Mouse (Mus musculus) liver, adult 2 months (tissue): ENCODE data around the gene Cdk8. TPM values are rescaled to one million over a fixed set of nuclear protein-coding genes. Genes with fewer than 3 reads are reported as not detected.

Source experiments
- DNase-seq: peaks from one replicate; pipeline ENCODE4 v3.0.0-alpha.2; 2011; ENCODE audit warnings: low read depth, low spot score; ENCODE audit errors: extremely low read depth
- H3K27ac ChIP-seq: fragments of 200-500 bp; replicated peaks from 2 replicates; pipeline ENCODE4 v1.5.1; 2012; ENCODE audit warnings: low read depth, mild to moderate bottlenecking, control low read depth, inconsistent platforms, low read length; ENCODE audit not compliant: insufficient read depth
- H3K27me3 ChIP-seq: fragments of 200-500 bp; 2 replicates; pipeline ENCODE4 v1.6.1; 2012; ENCODE audit warnings: mild to moderate bottlenecking, moderate library complexity, low read length, inconsistent platforms; ENCODE audit not compliant: control insufficient read depth, insufficient read depth
- H3K36me3 ChIP-seq: fragments of 200-500 bp; 2 replicates; pipeline ENCODE4 v1.6.1; 2012; ENCODE audit warnings: low read length, inconsistent platforms; ENCODE audit not compliant: control insufficient read depth, insufficient read depth
- H3K4me1 ChIP-seq: fragments of 200-500 bp; 2 replicates; pipeline ENCODE4 v1.6.1; 2011; ENCODE audit warnings: low read length; ENCODE audit not compliant: control insufficient read depth, insufficient read depth
- H3K4me3 ChIP-seq: fragments of 200-500 bp; 2 replicates; pipeline ENCODE4 v1.5.1; 2011; ENCODE audit warnings: low read depth, mild to moderate bottlenecking, control low read depth, low read length, moderate library complexity; ENCODE audit not compliant: insufficient read depth
- H3K79me2 ChIP-seq: fragments of 200-500 bp; 2 replicates; pipeline ENCODE4 v1.6.1; 2012; ENCODE audit warnings: inconsistent platforms, mild to moderate bottlenecking, low read length, moderate library complexity; ENCODE audit not compliant: control insufficient read depth, insufficient read depth
- H3K9ac ChIP-seq: fragments of 200-500 bp; 2 replicates; pipeline ENCODE4 v1.6.1; 2012; ENCODE audit warnings: low read depth, mild to moderate bottlenecking, control low read depth, inconsistent platforms, low read length
- CTCF ChIP-seq: fragments of 200-500 bp; IDR thresholded peaks from 2 replicates; pipeline ENCODE4 v1.5.1; 2011; ENCODE audit warnings: low read depth, low read length, control low read depth
- POLR2A ChIP-seq: fragments of 200-500 bp; IDR thresholded peaks from 2 replicates; pipeline ENCODE4 v1.6.1; 2011; ENCODE audit warnings: low read length, control low read depth; ENCODE audit not compliant: insufficient read depth; ENCODE audit errors: extremely low read depth
- WGBS: fragments of 180-500 bp; shearing (Covaris S2); methylation state at CpG from one replicate; pipeline ENCODE4 v1.1.7; 2018; 5-methylcytosine and 5-hydroxymethylcytosine counted together
- polyA plus RNA-seq: library from polyadenylated mRNA; depleted of rRNA; stranded (reverse); fragments of >200 nt; gene quantifications from 2 replicates; pipeline ENCODE4 v1.2.3, GENCODE M21; 2012
- total RNA-seq: library from RNA; depleted of rRNA; stranded (reverse); fragments of >200 nt; gene quantifications from 2 replicates; pipeline ENCODE4 v1.2.3, GENCODE M21; 2014

Cdk8 gene
- total and polyA plus RNA-seq, 2 experiments: 25.2 to 27.8 TPM

DNA sequence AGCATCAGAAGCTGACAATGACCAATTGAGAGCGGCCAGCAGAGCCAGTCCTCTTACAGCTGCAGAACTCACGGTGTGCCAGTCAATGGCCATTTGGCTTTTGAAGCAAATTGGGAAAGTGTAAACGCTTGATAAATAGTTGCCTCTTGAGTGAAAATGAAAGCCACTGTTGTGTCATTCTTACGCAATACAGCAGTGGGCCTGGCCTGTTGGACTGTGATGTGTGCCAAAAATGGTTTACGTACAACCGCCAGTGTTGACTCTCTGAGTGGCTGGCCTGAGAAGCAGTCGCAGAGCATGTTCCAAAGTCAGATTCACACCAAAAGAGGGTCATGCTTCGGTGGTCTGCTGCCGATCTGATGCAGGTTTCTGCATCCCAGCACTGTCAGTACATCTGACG lies 17.7 kb downstream of the Cdk8 start:
- Histone ChIP-seq H3K27ac (peak overlapping the region; percentile 40), H3K79me2 (peaks cover 38% of the 10 kb centered on the region), H3K36me3 (no peaks in the 10 kb centered on the region), H3K4me3 (no peak overlapping the region), H3K9ac (no peak overlapping the region), H3K27me3 (no peaks in the 10 kb centered on the region), H3K4me1 (peaks cover 26% of the 10 kb centered on the region)
- 16% methylated on average over 10 of the region's 10 CpGs for WGBS
- DNase-seq: peak; percentile 100
- TF ChIP-seq POLR2A: no peak
- no peak for TF ChIP-seq CTCF

DNA sequence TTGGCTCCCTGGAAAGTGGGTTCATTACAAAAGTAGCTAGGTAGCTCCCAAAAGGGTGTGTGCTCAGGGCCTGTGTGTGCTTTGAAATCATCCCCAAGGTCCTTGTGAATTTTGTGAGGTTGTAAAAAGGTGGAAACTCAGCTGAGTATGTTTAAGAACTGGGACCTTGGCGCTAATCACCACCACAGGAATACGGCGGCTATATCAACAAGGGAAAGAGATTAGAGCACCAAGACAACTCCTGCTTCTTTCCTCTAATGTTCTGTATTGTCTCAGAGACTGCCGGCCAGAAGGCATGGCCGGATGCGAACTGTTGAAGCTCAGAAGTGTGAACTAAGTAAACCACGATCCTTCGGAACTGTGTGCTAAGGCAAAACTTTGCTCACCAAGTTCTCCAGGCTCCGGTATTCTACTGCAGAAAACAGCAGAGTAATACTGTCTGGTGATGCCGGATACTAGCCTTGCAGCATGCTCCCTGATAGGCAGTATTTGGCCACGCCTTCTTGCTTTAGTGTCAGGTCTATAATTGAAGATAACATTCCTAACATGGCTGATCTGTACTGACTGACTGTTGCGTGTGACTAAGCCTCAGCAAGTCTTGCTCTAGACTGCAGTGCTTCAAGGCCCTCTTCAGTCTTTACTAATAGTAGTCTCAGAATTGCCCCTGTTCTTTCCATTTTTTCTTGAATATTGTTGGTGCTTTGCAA lies 19.5 kb downstream of the Cdk8 start:
- Histone ChIP-seq H3K27ac (no peak overlapping the region), H3K4me1 (peaks cover 27% of the 10 kb centered on the region), H3K27me3 (no peaks in the 10 kb centered on the region), H3K9ac (no peak overlapping the region), H3K79me2 (peaks cover 45% of the 10 kb centered on the region), H3K4me3 (no peak overlapping the region), H3K36me3 (no peaks in the 10 kb centered on the region)
- no peak for TF ChIP-seq POLR2A
- TF ChIP-seq CTCF: no peak
- no peak for DNase-seq
- WGBS: 73% methylated on average over 12 of the region's 12 CpGs

DNA sequence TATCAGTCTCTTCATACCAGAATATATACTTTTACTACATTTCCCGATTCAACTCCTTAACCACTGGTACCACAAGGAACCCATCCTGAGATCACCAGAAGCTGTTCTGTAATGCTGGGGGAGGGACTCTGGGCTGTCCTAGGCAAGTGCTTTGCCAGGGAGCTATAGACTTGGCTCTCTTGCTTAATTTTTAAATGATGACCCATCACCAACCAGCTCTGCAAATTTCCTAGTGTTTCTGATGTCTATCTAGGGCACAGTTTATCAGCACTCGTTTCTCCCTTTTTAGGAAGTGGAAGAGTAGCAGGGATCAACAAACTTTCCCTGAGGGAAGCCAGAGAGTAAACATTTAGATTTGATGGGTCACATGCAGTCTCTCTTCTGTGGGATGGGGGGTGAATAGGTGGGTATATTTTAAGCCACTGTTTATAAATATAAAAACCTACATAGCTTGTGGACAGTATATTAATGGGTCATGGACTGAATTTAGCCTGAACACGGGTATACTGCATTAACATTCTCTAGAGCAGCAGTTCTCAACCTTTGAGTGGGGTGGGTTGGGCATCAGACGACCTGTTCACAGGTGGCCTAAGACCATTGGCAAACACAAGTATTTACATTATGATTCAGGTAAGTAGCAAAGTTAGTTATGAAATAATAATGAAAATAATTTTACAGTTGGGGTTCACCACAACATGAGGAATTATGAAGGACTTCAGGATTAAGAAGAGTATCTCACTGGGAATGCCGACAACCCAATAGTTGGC lies 20.8 kb downstream of the Cdk8 start:
- 36% methylated on average over 5 of the region's 5 CpGs for WGBS
- H3K27me3 ChIP-seq: no peaks in the 10 kb centered on the region
- DNase-seq: peak; percentile 90
- H3K9ac ChIP-seq: no peak overlapping the region
- H3K79me2 ChIP-seq: peaks cover 38% of the 10 kb centered on the region
- H3K36me3 ChIP-seq: no peaks in the 10 kb centered on the region
- peaks cover 20% of the 10 kb centered on the region for H3K4me1 ChIP-seq
- TF ChIP-seq CTCF (no peak), POLR2A (no peak)
- H3K27ac ChIP-seq: peak overlapping the region; percentile 41
- H3K4me3 ChIP-seq: no peak overlapping the region

DNA sequence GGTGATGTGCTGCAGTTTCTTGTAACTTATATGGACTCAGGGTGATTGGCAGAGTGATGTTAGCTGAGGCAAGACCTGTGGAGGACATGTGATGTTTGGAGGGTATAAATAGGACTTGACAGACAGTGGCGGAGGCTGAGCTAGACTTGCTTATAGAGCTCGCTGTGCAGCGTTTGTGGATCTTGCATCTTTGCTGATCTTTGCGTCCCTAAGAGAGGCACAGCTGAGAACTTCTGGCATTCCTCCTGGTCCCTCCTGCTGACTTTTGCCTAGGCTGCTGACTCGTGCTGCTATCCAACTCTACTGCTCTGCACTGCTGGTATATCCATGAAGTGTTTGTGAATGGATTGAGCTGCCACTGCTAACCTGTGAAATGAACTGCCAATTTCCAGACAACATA lies 22.6 kb downstream of the Cdk8 start:
- H3K4me1 ChIP-seq: peaks cover 13% of the 10 kb centered on the region
- DNase-seq: no peak
- WGBS: 65% methylated on average over 5 of the region's 5 CpGs

DNA sequence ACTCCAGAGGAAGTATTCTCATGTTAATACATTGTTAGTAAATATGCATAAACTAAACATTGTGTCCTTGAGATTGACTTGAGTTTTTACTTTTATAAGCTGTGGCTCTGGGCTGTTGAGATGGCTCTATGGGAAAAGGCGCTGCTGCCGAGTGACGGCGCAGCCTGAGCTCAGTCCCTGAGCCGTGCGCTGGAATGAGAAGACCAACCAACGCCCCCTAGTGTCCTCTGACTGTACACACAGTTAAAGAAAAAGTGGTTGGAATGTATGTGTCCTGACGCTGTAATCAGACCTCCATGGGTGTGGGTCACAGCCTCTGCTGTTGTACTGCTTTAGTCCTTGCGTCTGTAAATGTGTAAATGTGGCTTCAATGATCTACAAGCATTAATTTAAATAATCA lies 29.0 kb downstream of the Cdk8 start:
- no peaks in the 10 kb centered on the region; the same call in 1 of the 2 replicates for H3K4me1 ChIP-seq
- WGBS: 35% methylated on average over 9 of the region's 9 CpGs
- H3K27me3 ChIP-seq: no peaks in the 10 kb centered on the region
- H3K36me3 ChIP-seq: no peaks in the 10 kb centered on the region
- H3K9ac ChIP-seq: no peak overlapping the region
- peaks cover 8% of the 10 kb centered on the region; the same call in 1 of the 2 replicates for H3K79me2 ChIP-seq
- DNase-seq: peak; percentile 65
- H3K27ac ChIP-seq: no peak overlapping the region
- no peak overlapping the region for H3K4me3 ChIP-seq
- TF ChIP-seq CTCF: peak; percentile 78
- TF ChIP-seq POLR2A: no peak

More for the DNA sequence above, 22.6 kb downstream of the Cdk8 start:
- peaks cover 36% of the 10 kb centered on the region for H3K79me2 ChIP-seq
- H3K36me3 ChIP-seq: no peaks in the 10 kb centered on the region
- no peak overlapping the region for H3K4me3 ChIP-seq
- H3K27ac ChIP-seq: no peak overlapping the region
- H3K9ac ChIP-seq: no peak overlapping the region
- TF ChIP-seq POLR2A: no peak
- TF ChIP-seq CTCF: no peak
- H3K27me3 ChIP-seq: no peaks in the 10 kb centered on the region
